ENCODE assay signal across 30 mouse cellular contexts in genomic region chr10:58331741-58332140, GRCm38 (mm10). TPM values are rescaled to one million over a fixed set of nuclear protein-coding genes. Genes with fewer than 3 reads are reported as not detected.
DNase-seq lines count a peak whose midpoint lies in the region; ATAC-seq and TF ChIP-seq lines count a peak whose summit lies in the region.
"Had no signal": no experiment of that assay in that cellular context is flagged by ENCODE, and none has a peak within 500 bp of the region (broad histone marks: within the 10 kb centered on the region; RNA-seq: fewer than 3 reads in every experiment).

No protein-coding gene starts in this region.

- H3K27me3 ChIP-seq in forebrain, embryonic 13.5 days, result no peaks in the 10 kb centered on the region
- no peaks in the 10 kb centered on the region for H3K27me3 ChIP-seq in forebrain, postnatal 0 days (ENCODE audit: insufficient read depth, low read length)
- H3K27me3 ChIP-seq: forebrain, embryonic 12.5 days; heart, embryonic 12.5 days; limb, embryonic 15.5 days; liver, embryonic 13.5 days; neural tube, embryonic 15.5 days had no signal

- DNase-seq in left cerebral cortex, adult 2 months (ENCODE audit: extremely low spot score in 1 of 2, low spot score in 2 of 2), result no peak
- no peak for DNase-seq in left cerebral cortex, adult 11 months (ENCODE audit: low spot score)
- DNase-seq in 3T3-L1 (ENCODE audit: low read depth, low spot score) (peak; percentile 84), NIH3T3 (ENCODE audit: low read depth) (peak; percentile 79)
- DNase-seq in forebrain, postnatal 0 days, result no peak
- DNase-seq in lung, adult 2 months, result no peak
- DNase-seq: adrenal gland, adult 8-10 months; cerebellum, adult 18-20 months; gastrocnemius, adult 2 months; heart, adult 2 months; kidney, adult 2 months; kidney, postnatal 4 days; liver, embryonic 13.5 days; lung, adult 18-20 months; lung, postnatal 10 days; midbrain, embryonic 14.5 days; retina, postnatal 1 day; spleen, adult 18-20 months; thymus, adult 2 months; thymus, postnatal 36 days had no signal

- H3K36me3 ChIP-seq in forebrain, embryonic 13.5 days (ENCODE audit: poor library complexity, severe bottlenecking), result no peaks in the 10 kb centered on the region
- no peaks in the 10 kb centered on the region for H3K36me3 ChIP-seq in forebrain, postnatal 0 days (ENCODE audit: insufficient read depth)
- H3K36me3 ChIP-seq: forebrain, embryonic 12.5 days; limb, embryonic 10.5 days; limb, embryonic 15.5 days; liver, embryonic 13.5 days; neural tube, embryonic 15.5 days had no signal

- no peaks in the 10 kb centered on the region for H3K9me3 ChIP-seq in forebrain, embryonic 13.5 days (replicated peaks)
- no peaks in the 10 kb centered on the region for H3K9me3 ChIP-seq in forebrain, postnatal 0 days (ENCODE audit: low read length)
- H3K9me3 ChIP-seq: forebrain, embryonic 12.5 days; G1E; heart, embryonic 12.5 days; limb, embryonic 10.5 days; limb, embryonic 15.5 days; liver, embryonic 13.5 days; neural tube, embryonic 15.5 days had no signal

- H3K27ac ChIP-seq in left cerebral cortex, adult 2 months, result peak overlapping the region; percentile 13
- H3K27ac ChIP-seq in embryonic fibroblast, embryonic 13.5 days (ENCODE audit: insufficient read depth, low read length), result peak overlapping the region; percentile 27; the same call in 1 of the 2 replicates
- no peak overlapping the region for H3K27ac ChIP-seq in forebrain, embryonic 13.5 days
- no peak overlapping the region for H3K27ac ChIP-seq in forebrain, postnatal 0 days (ENCODE audit: low read depth, low read length)
- H3K27ac ChIP-seq: forebrain, embryonic 12.5 days; gastrocnemius, adult 2 months; heart, adult 2 months; hindbrain, embryonic 14.5 days; limb, embryonic 10.5 days; limb, embryonic 15.5 days; liver, embryonic 13.5 days; neural tube, embryonic 15.5 days had no signal

- H3K4me3 ChIP-seq in left cerebral cortex, adult 2 months, result no peak overlapping the region
- H3K4me3 ChIP-seq in embryonic fibroblast, embryonic 13.5 days (ENCODE audit: insufficient read depth, low read length), result no peak overlapping the region
- no peak overlapping the region for H3K4me3 ChIP-seq in forebrain, embryonic 13.5 days
- H3K4me3 ChIP-seq in forebrain, postnatal 0 days (ENCODE audit: low read depth, low read length), result no peak overlapping the region
- no peak overlapping the region for H3K4me3 ChIP-seq in lung, adult 2 months (replicated peaks; ENCODE audit: extremely low read depth, low read depth, low read length)
- H3K4me3 ChIP-seq: forebrain, embryonic 12.5 days; gastrocnemius, adult 2 months; heart, adult 2 months; heart, embryonic 12.5 days; limb, embryonic 10.5 days; limb, embryonic 15.5 days; liver, embryonic 13.5 days; neural tube, embryonic 15.5 days had no signal

- no peak overlapping the region for H3K4me2 ChIP-seq in forebrain, embryonic 13.5 days
- no peak overlapping the region for H3K4me2 ChIP-seq in forebrain, postnatal 0 days (ENCODE audit: low read depth)
- H3K4me2 ChIP-seq: forebrain, embryonic 12.5 days; heart, embryonic 12.5 days; hindbrain, embryonic 14.5 days; limb, embryonic 15.5 days; liver, embryonic 13.5 days; neural tube, embryonic 15.5 days had no signal

- TF ChIP-seq POLR2A in embryonic fibroblast, embryonic 13.5 days (IDR thresholded peaks at IDR 0.05; ENCODE audit: low read depth, low read length), result no peak
- TF ChIP-seq POLR2A in lung, adult 2 months (IDR thresholded peaks at IDR 0.05; ENCODE audit: borderline replicate concordance, extremely low read depth, low read depth, low read length), result no peak

- no peak for TF ChIP-seq CTCF in left cerebral cortex, adult 2 months (IDR thresholded peaks at IDR 0.05)
- no peak for TF ChIP-seq CTCF in embryonic fibroblast, embryonic 13.5 days (IDR thresholded peaks at IDR 0.05; ENCODE audit: borderline replicate concordance, insufficient read depth, low read length)
- TF ChIP-seq CTCF in forebrain, postnatal 0 days (IDR thresholded peaks at IDR 0.05; ENCODE audit: low read depth), result no peak
- no peak for TF ChIP-seq CTCF in lung, adult 2 months (IDR thresholded peaks at IDR 0.05; ENCODE audit: insufficient read depth, low read length)

- peaks cover 18% of the 10 kb centered on the region for H3K4me1 ChIP-seq in embryonic fibroblast, embryonic 13.5 days (ENCODE audit: control insufficient read depth, insufficient read depth, low read length)
- no peaks in the 10 kb centered on the region; the same call in 1 of the 2 replicates for H3K4me1 ChIP-seq in forebrain, embryonic 13.5 days
- 0 out of 2 replicates have a peak, but pooled peaks cover 3% of the 10 kb centered on the region for H3K4me1 ChIP-seq in forebrain, postnatal 0 days (ENCODE audit: insufficient read depth)
- peaks cover 4% of the 10 kb centered on the region for H3K4me1 ChIP-seq in lung, adult 2 months (ENCODE audit: control insufficient read depth, insufficient read depth, low read length)
- H3K4me1 ChIP-seq: limb, embryonic 10.5 days; limb, embryonic 15.5 days had no signal

- no peak overlapping the region for H3K9ac ChIP-seq in forebrain, embryonic 13.5 days
- H3K9ac ChIP-seq in forebrain, postnatal 0 days, result no peak overlapping the region
- H3K9ac ChIP-seq: forebrain, embryonic 12.5 days; heart, embryonic 12.5 days; hindbrain, embryonic 14.5 days; limb, embryonic 15.5 days; liver, embryonic 13.5 days; neural tube, embryonic 15.5 days had no signal

- ATAC-seq in forebrain, embryonic 13.5 days, result no peak
- ATAC-seq in forebrain, postnatal 0 days, result no peak
- ATAC-seq: inflammation-experienced regulatory T-cells, adult 6 months had no signal

- intact Hi-C loops in left cerebral cortex, adult 2 months (cut with DNase I), result no loop called here

RNA-seq across cellular contexts. Expression of gene Lims1, which starts 8.5 kb away (rescaled TPM):
- 10 to 100 TPM; 22.4 to 22.8 TPM for total RNA-seq in left cerebral cortex, adult 2 months (2021)
- polyA plus RNA-seq in embryonic fibroblast, embryonic 13.5 days (2011; ENCODE audit: insufficient read length, low read depth, missing spikeins), result 160 and 170 TPM in 2 replicates
- 82.4 and 83.0 TPM in 2 replicates for polyA plus RNA-seq in forebrain, embryonic 13.5 days (2015; fragmentation: Nextera tagmentation; extraction: Ambion mirVana)
- total RNA-seq in forebrain, postnatal 0 days (2014; rRNA removed), result 38.5 and 43.6 TPM in 2 replicates
- 39.1 and 51.7 TPM in 2 replicates for polyA plus RNA-seq in forebrain, postnatal 0 days (2015; fragmentation: Nextera tagmentation; extraction: Ambion mirVana)
- 25.2 and 44.0 TPM in 2 replicates for polyA plus RNA-seq in lung, adult 2 months (2012; rRNA removed)

Comparison
In these comparisons a context has a peak if more than half of its experiments do, and no peak if none do; other contexts are left out.
1. DNase-seq: peak in 3T3-L1 (single experiment) and NIH3T3 (single experiment); none in left cerebral cortex, adult 2 months (0 of 2), left cerebral cortex, adult 11 months (single experiment), forebrain, postnatal 0 days (single experiment) and lung, adult 2 months (single experiment).
2. H3K27ac ChIP-seq: peak in left cerebral cortex, adult 2 months (single experiment) and embryonic fibroblast, embryonic 13.5 days (single experiment); none in forebrain, embryonic 13.5 days (single experiment) and forebrain, postnatal 0 days (single experiment).